Comparison of ENCODE assay signal across 8 mouse cellular contexts in the genomic region with DNA sequence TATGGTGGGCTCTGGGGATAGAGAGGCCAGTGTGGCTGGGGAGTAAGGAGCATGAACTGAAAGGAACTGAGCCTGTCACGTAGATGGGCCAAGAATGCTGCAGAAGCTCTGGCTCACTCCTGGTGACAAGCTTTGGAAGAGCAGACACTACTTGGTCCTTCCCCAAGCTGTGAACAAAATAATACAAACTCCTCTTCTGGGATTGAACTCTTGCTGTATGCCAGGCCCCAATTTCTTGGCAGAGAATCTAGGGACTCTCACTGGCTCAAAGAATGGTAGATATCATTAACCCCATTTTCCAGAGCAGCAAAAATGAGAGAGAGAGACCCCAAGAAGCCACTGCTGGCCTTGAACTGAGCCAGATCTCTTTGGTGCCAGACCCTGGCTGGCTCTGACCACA. TPM values are rescaled to one million over a fixed set of nuclear protein-coding genes. Genes with fewer than 3 reads are reported as not detected.
DNase-seq lines count a peak whose midpoint lies in the region; ATAC-seq and TF ChIP-seq lines count a peak whose summit lies in the region.

No protein-coding gene starts in this region.

- peak overlapping the region; percentile 48 to 55; a peak in 3 of 4 replicates for H3K4me3 ChIP-seq in heart, embryonic 14.5 days (ENCODE audit: control insufficient read depth in 1 of 2, insufficient read depth in 1 of 2, low read depth in 1 of 2, low read length in 2 of 2)
- peak overlapping the region; percentile 49 for H3K4me3 ChIP-seq in embryonic facial prominence, embryonic 14.5 days (ENCODE audit: low read depth, low read length)
- H3K4me3 ChIP-seq in intestine, embryonic 16.5 days (ENCODE audit: low read length) = peak overlapping the region; percentile 45
- H3K4me3 ChIP-seq in midbrain, postnatal 0 days (ENCODE audit: low read depth, low read length) = no peak overlapping the region

- WGBS in heart, embryonic 14.5 days = 30% methylated on average over 1 of the region's 1 CpGs
- 47% methylated on average over 1 of the region's 1 CpGs for WGBS in embryonic facial prominence, embryonic 14.5 days
- 35% methylated on average over 1 of the region's 1 CpGs for WGBS in intestine, embryonic 16.5 days
- WGBS in midbrain, postnatal 0 days = 56% methylated on average over 1 of the region's 1 CpGs

- H3K4me2 ChIP-seq in heart, embryonic 14.5 days (ENCODE audit: low read length) = peak overlapping the region; percentile 88
- peak overlapping the region; percentile 80 for H3K4me2 ChIP-seq in embryonic facial prominence, embryonic 14.5 days (ENCODE audit: low read depth, low read length)
- peak overlapping the region; percentile 97 for H3K4me2 ChIP-seq in intestine, embryonic 16.5 days (ENCODE audit: low read depth, low read length)
- peak overlapping the region; percentile 41 for H3K4me2 ChIP-seq in midbrain, postnatal 0 days (ENCODE audit: low read depth, low read length, poor library complexity, severe bottlenecking)

- TF ChIP-seq CTCF in midbrain, postnatal 0 days (IDR thresholded peaks at IDR 0.05) = no peak

- ATAC-seq in heart, embryonic 14.5 days (ENCODE audit: insufficient number of reproducible peaks, insufficient read depth, low FRiP score, low read depth) = no peak
- ATAC-seq in embryonic facial prominence, embryonic 14.5 days (ENCODE audit: low read depth) = no peak
- no peak for ATAC-seq in intestine, embryonic 16.5 days
- no peak for ATAC-seq in midbrain, postnatal 0 days (ENCODE audit: low FRiP score)
- ATAC-seq in frontal cortex, adult (ENCODE audit: low TSS enrichment) = no peak
- ATAC-seq in granulocyte monocyte progenitor cell, adult 5-6 weeks (replicated peaks; ENCODE audit: poor library complexity, severe bottlenecking) = no peak

- peaks cover 2 to 26% of the 10 kb centered on the region in 2 experiments; a peak in 2 of 4 replicates for H3K4me1 ChIP-seq in heart, embryonic 14.5 days (ENCODE audit: control insufficient read depth in 2 of 2, insufficient read depth in 2 of 2, low read length in 2 of 2)
- H3K4me1 ChIP-seq in embryonic facial prominence, embryonic 14.5 days (ENCODE audit: control insufficient read depth, insufficient read depth, low read length) = peaks cover 18% of the 10 kb centered on the region; the same call in 1 of the 2 replicates
- H3K4me1 ChIP-seq in intestine, embryonic 16.5 days (ENCODE audit: control insufficient read depth, insufficient read depth, low read length) = peaks cover 20% of the 10 kb centered on the region
- H3K4me1 ChIP-seq in midbrain, postnatal 0 days (ENCODE audit: insufficient read depth, low read length) = 0 out of 2 replicates have a peak, but pooled peaks cover 3% of the 10 kb centered on the region

- H3K27ac ChIP-seq in heart, embryonic 14.5 days (replicated peaks in 1 of 2; ENCODE audit: control insufficient read depth in 1 of 2, insufficient read depth in 1 of 2, low read depth in 2 of 2, low read length in 2 of 2) = no peak overlapping the region
- no peak overlapping the region for H3K27ac ChIP-seq in embryonic facial prominence, embryonic 14.5 days (replicated peaks; ENCODE audit: low read depth, low read length)
- H3K27ac ChIP-seq in intestine, embryonic 16.5 days (ENCODE audit: low read length) = 0 out of 2 replicates have a peak overlapping the region, but pooled peaks have one; percentile 49
- no peak overlapping the region for H3K27ac ChIP-seq in midbrain, postnatal 0 days (ENCODE audit: low read depth, low read length)

- no peak for DNase-seq in heart, postnatal 4 days
- no peak for DNase-seq in embryonic facial prominence, embryonic 14.5 days (ENCODE audit: low spot score)
- DNase-seq in midbrain, postnatal 0 days (ENCODE audit: low spot score) = no peak
- no peak for DNase-seq in left cerebral cortex, adult 11 months (ENCODE audit: low spot score)

- no peaks in the 10 kb centered on the region for H3K9me3 ChIP-seq in heart, embryonic 14.5 days (ENCODE audit: control insufficient read depth, low read length)
- no peaks in the 10 kb centered on the region for H3K9me3 ChIP-seq in embryonic facial prominence, embryonic 14.5 days (ENCODE audit: control insufficient read depth, low read length)
- no peaks in the 10 kb centered on the region for H3K9me3 ChIP-seq in intestine, embryonic 16.5 days (ENCODE audit: control insufficient read depth, low read length)
- H3K9me3 ChIP-seq in midbrain, postnatal 0 days (ENCODE audit: low read length) = no peaks in the 10 kb centered on the region

- no peaks in the 10 kb centered on the region for H3K36me3 ChIP-seq in heart, embryonic 14.5 days (ENCODE audit: control insufficient read depth, insufficient read depth, low read length)
- H3K36me3 ChIP-seq in embryonic facial prominence, embryonic 14.5 days (ENCODE audit: control insufficient read depth, insufficient read depth, low read length) = no peaks in the 10 kb centered on the region
- no peaks in the 10 kb centered on the region for H3K36me3 ChIP-seq in intestine, embryonic 16.5 days (ENCODE audit: control insufficient read depth, insufficient read depth, low read length)
- H3K36me3 ChIP-seq in midbrain, postnatal 0 days (ENCODE audit: insufficient read depth, low read length) = no peaks in the 10 kb centered on the region

- peak overlapping the region; percentile 57 for H3K9ac ChIP-seq in heart, embryonic 14.5 days (ENCODE audit: low read length)
- H3K9ac ChIP-seq in embryonic facial prominence, embryonic 14.5 days (ENCODE audit: low read depth, low read length) = 0 out of 2 replicates have a peak overlapping the region, but pooled peaks have one; percentile 28
- peak overlapping the region; percentile 41; the same call in 1 of the 2 replicates for H3K9ac ChIP-seq in intestine, embryonic 16.5 days (ENCODE audit: low read depth, low read length)
- H3K9ac ChIP-seq in midbrain, postnatal 0 days (replicated peaks; ENCODE audit: low read length, poor library complexity, severe bottlenecking) = no peak overlapping the region

- H3K27me3 ChIP-seq in heart, embryonic 14.5 days (ENCODE audit: control insufficient read depth, insufficient read depth, low read length) = peaks cover 56% of the 10 kb centered on the region
- peaks cover 29% of the 10 kb centered on the region for H3K27me3 ChIP-seq in embryonic facial prominence, embryonic 14.5 days (replicated peaks; ENCODE audit: control insufficient read depth, insufficient read depth, low read length)
- H3K27me3 ChIP-seq in intestine, embryonic 16.5 days (replicated peaks; ENCODE audit: control insufficient read depth, insufficient read depth, low read length) = peaks cover 35% of the 10 kb centered on the region
- H3K27me3 ChIP-seq in midbrain, postnatal 0 days (ENCODE audit: insufficient read depth, low read length) = peaks cover 34% of the 10 kb centered on the region

RNA-seq across cellular contexts. Expression of gene Tcf15, which starts 1.9 kb away (rescaled TPM):
- polyA plus RNA-seq in heart, embryonic 14.5 days (2014; fragmentation: Nextera tagmentation; extraction: Ambion mirVana) = 16.0 and 19.5 TPM in 2 replicates
- 10 to 100 TPM; 29.6 to 38.0 TPM for total RNA-seq in heart, postnatal 4 days (2021)
- polyA plus RNA-seq in embryonic facial prominence, embryonic 14.5 days (2014; fragmentation: Nextera tagmentation; extraction: Ambion mirVana) = 10.6 TPM in 2 replicates
- 6.5 and 7.5 TPM in 2 replicates for polyA plus RNA-seq in intestine, embryonic 16.5 days (2015; fragmentation: Nextera tagmentation; extraction: Ambion mirVana)
- 2.7 TPM in 1 of 2 replicates, not detected in the other for total RNA-seq in midbrain, postnatal 0 days (2014; rRNA removed)
- 0.58 and 0.90 TPM in 2 replicates for polyA plus RNA-seq in midbrain, postnatal 0 days (2015; fragmentation: Nextera tagmentation; extraction: Ambion mirVana)
- total RNA-seq in granulocyte monocyte progenitor cell, adult 5-6 weeks (2014; fragmentation: Nextera tagmentation) = not detected in 2 replicates
- not detected in 2 replicates for total RNA-seq in granulocyte monocyte progenitor cell, adult 5-6 weeks (2017)

RNA-seq across cellular contexts. Expression of gene Srxn1, which starts 36.2 kb away (rescaled TPM):
- 5.7 and 6.1 TPM in 2 replicates for polyA plus RNA-seq in heart, embryonic 14.5 days (2014; fragmentation: Nextera tagmentation; extraction: Ambion mirVana)
- total RNA-seq in heart, postnatal 4 days (2021) = 1 to 10 TPM; 9.0 TPM
- polyA plus RNA-seq in embryonic facial prominence, embryonic 14.5 days (2014; fragmentation: Nextera tagmentation; extraction: Ambion mirVana) = 12.0 and 13.6 TPM in 2 replicates
- 34.9 and 43.6 TPM in 2 replicates for polyA plus RNA-seq in intestine, embryonic 16.5 days (2015; fragmentation: Nextera tagmentation; extraction: Ambion mirVana)
- 24.5 and 46.1 TPM in 2 replicates for total RNA-seq in midbrain, postnatal 0 days (2014; rRNA removed)
- polyA plus RNA-seq in midbrain, postnatal 0 days (2015; fragmentation: Nextera tagmentation; extraction: Ambion mirVana) = 24.8 and 29.5 TPM in 2 replicates
- 0.47 and 5.5 TPM in 2 replicates for total RNA-seq in granulocyte monocyte progenitor cell, adult 5-6 weeks (2014; fragmentation: Nextera tagmentation)
- total RNA-seq in granulocyte monocyte progenitor cell, adult 5-6 weeks (2017) = 1.3 and 2.0 TPM in 2 replicates

Comparison
In these comparisons a context has a peak if more than half of its experiments do, and no peak if none do; other contexts are left out.
1. H3K4me2 ChIP-seq: peak in every context shown above with its lines; median percentile 97 in intestine, embryonic 16.5 days; 88 in heart, embryonic 14.5 days; 80 in embryonic facial prominence, embryonic 14.5 days; 41 in midbrain, postnatal 0 days.